Mouse (Mus musculus) CH12.LX (cell line): ENCODE data around the gene Kank4.

Source experiments
- MAFK ChIP-seq: IDR thresholded peaks from 2 replicates; pipeline ENCODE4 v1.6.1; 2011; ENCODE audit warnings: low read length, improper control_type of control experiment; ENCODE audit not compliant: insufficient replicate concordance
- SIN3A ChIP-seq: IDR thresholded peaks from 2 replicates; pipeline ENCODE4 v1.6.1; 2012; ENCODE audit warnings: low read length, improper control_type of control experiment, inconsistent platforms

- no peak for TF ChIP-seq MAFK
- TF ChIP-seq SIN3A: no peak
Observed at GRCm38 (mm10) chr4:98840526-98840925, 23.2 kb upstream of the Kank4 start.
